Mouse (Mus musculus) megakaryocyte, adult 5-6 weeks (primary cell): ENCODE results near the gene Plekha1. TPM values are rescaled to one million over a fixed set of nuclear protein-coding genes. Genes with fewer than 3 reads are reported as not detected.

Experiments used
- ATAC-seq: 2 replicates; pipeline ENCODE4 v1.8.0; 2016; ENCODE audit warnings: mild to moderate bottlenecking, inconsistent platforms; ENCODE audit not compliant: poor library complexity, severe bottlenecking
- total RNA-seq, 2 experiments: library from RNA; stranded (forward) in 1 of 2; stranded (reverse) in 1 of 2; fragments of 153-499, 151-499 nt in 1 of 2; fragments of 221-1000, 200-1000 nt in 1 of 2; gene quantifications; 2 replicates each; pipeline versions ENCODE4 v1.2.3 to v1.2.4; 2015 to 2017

Gene Plekha1
- total RNA-seq, 2 experiments from 2014 or later = 38.9 to 57.7 TPM

GRCm38 (mm10) chr7:130914693-130915363 lies 49.3 kb downstream of the Plekha1 start:
- peak; percentile 66; the same call in 1 of the 2 replicates for ATAC-seq

DNA sequence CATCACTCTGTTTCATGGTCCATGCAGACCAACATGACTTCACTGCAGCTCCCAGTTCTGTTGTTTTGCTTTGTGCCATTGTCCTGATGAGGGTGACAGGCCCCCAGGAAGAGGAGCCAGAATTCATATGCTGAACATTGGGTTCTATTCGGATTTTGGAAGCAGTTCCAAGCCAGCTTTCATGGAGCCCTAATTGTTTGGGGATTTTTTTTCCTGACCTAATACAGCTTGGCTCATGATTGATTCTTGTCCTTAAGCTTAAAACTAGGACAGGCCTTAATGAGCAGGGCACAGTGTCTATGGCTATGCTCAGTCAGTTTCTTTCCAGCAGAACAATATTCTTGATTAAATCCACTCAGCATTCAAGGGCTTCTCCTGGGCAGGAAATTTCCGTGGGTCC lies 52.7 kb downstream of the Plekha1 start:
- no peak for ATAC-seq

DNA sequence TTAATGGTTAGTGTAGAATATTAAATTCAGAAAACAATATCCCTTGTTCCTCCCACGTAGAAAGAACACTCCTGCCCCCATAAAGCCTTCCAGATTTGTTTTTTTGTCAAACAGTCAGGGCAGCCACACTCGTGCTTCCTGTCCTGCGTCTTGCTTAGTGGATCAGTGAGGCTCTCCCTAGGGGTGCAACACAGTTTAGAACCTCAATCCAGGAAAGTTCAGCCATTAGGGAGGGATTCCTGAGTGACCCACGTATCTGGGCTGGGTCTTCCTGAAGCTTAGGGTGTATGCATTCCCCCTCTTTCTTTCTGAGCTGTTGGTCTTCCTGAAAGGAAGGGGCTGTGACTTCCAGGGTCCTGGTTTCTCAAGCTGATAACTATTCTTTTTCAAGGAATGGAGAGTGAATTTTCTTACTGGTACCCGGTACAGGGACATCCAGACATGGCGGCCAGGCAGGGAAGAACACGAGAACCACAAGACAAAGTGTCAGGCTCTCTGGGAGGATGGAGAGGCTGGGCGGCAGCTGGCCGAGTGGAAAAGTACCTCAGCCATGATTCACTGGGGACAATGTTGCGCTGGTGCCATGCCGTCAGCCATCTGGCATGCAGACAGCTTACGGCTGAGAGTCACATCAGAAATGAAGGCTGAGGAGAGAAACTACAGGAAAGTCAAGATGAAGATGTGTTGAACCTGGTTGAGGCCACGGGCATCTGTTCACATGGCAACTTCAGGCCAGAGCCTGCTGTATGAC lies 57.6 kb downstream of the Plekha1 start:
- no peak for ATAC-seq

DNA sequence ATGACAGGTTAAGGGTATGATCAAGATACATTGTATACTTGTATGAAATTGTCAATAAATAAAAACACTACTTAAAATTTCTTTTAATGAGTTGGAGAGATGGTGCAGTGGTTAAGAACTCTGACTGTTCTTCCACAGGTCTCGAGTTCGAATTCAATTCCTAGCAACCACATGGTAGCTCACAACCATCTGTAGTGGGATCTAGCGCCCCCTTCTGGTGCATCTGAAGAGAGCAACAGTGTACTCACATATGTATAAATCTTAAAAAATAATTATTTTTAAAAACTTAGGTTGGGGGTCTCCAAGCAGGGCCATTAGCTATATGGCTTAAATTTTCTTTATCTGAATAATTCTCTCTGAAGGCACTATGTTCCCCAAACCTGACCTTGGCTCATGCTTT lies 64.8 kb downstream of the Plekha1 start:
- no peak for ATAC-seq

- no peak for ATAC-seq
Observed at GRCm38 (mm10) chr7:130932921-130933320, 67.4 kb downstream of the Plekha1 start.

DNA sequence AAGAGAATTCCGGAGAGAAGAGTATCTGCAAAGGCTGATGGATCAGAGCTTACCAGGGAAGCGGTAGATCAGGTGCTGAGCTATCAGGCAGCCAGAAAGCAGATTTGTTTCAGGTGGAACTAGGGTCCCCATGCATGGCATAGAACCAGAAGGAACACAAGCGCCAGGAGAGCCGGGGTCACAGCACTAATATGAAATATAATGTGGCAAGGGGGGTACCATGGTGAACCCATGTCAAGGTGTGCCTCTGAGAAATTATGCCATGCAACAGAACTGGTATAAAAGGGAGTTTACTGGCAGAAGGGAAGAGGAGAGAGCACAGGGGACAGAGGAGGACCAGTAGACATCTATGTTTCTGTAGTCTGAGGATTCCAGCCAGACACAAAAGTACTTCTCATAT lies 69.1 kb downstream of the Plekha1 start:
- no peak for ATAC-seq

DNA sequence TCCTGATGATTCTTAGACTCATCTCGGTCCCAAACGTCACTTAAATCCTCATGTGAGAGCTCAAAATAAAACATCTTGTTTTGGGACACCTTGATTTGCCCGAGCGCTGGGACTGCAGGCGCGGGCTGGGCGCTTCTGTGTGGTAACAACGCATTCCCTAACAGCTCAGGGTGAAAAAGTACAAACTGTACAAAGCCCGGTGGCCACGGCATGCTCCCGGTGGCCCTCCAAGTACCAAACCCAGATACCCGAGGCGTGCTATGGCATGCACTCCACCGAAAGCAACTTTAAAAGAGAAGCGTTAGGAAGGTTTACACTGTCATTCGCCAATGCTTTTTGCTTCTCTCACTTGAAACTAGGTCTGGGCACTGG lies 69.9 kb downstream of the Plekha1 start:
- ATAC-seq = no peak

DNA sequence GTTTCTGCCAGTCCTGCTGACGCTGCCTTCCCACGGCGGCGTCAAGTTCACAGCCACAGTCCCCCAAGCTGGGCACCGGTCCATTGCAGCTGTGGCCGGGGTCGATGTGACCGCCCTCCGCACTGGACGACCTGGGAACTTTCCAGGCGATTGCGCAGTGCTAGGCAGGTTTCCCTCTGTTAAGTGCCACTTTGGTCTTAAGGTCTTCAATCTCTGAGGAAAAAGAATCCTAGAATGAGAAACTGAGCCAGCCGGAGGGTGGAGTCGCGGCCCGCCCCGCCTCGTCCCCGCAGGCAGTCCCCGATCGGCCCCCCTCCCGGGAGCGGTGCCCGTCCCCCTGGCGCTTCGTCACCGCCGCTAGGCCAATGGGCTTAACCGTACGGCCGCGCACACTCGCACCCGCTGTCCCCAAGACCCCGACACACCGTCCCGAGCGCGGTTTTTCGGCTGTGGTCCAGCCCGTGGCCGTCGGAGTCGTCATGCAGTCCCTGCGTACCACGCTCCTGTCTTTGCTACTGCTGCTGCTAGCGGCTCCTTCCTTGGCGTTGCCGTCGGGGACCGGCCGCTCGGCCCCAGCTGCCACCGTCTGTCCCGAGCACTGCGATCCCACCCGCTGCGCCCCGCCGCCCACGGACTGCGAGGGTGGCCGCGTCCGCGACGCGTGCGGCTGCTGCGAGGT lies 70.4 kb downstream of the Plekha1 start, which contains the start of gene Htra1:
Htra1 (plus strand) TSS at position 319 of the 679 bp plus-strand sequence.
- ATAC-seq = peak; percentile 42; the same call in 1 of the 2 replicates

DNA sequence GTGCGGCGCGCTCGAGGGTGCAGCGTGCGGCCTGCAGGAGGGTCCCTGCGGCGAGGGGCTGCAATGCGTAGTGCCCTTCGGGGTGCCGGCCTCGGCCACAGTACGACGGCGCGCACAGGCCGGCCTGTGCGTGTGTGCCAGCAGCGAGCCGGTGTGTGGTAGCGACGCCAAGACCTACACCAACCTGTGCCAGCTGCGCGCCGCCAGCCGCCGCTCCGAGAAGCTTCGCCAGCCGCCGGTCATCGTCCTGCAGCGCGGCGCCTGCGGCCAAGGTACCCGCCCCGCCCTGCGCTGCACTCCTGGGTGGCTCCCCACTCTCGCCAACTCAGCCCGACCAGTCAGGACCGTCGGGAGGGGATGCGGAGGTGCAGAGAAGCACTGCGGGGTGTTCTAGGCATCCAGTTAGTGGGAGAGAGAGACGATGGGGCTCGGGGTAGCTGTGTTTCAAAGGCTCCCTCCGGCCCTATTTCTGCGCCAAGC lies 71.0 kb downstream of the Plekha1 start:
- ATAC-seq = no peak

GRCm38 (mm10) chr7:130937266-130937841 lies 71.8 kb downstream of the Plekha1 start:
- no peak for ATAC-seq

- ATAC-seq = no peak
Observed at GRCm38 (mm10) chr7:130938005-130938404, 72.4 kb downstream of the Plekha1 start.

DNA sequence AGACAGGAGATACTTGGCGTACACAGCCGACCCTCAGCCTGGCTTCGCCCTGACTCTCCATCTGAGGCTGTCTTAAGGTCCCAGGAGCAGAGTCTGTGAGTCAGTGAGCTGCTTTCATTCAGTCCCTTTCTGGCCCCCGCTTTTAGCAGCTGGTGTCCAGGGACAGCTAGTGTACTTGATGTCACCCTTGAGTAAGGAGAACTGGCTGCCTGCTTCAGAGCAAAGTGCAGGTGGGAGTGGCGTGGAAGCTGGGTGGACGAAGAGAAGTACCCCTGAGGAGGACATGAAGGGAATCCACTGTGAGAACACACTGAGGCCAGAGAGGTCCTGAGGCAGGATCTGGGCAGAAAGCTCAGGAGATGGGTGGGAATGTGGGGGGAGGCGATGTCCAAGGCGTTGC lies 73.3 kb downstream of the Plekha1 start:
- ATAC-seq = no peak

DNA sequence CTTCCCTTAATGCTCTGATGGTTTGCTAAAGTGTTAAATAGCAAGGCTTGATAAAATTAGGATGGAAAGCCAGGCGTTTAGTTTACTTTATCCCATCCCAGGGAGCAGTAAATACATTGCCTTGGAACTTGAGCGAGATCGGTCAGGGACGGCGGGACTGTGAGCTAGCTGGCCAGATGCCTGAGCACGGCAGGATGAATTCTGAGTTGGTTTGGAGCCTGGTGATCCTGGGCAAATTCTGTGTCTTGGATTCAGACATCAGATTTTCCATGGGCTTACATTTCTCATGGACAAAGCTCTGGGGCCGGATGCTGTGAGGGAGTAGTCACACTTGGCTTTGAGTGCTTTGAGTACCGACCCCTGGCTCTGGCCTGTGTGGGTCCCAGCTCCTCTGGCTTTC lies 75.2 kb downstream of the Plekha1 start:
- ATAC-seq = no peak

GRCm38 (mm10) chr7:130943280-130943895 lies 77.8 kb downstream of the Plekha1 start:
- peak; percentile 87 for ATAC-seq

- ATAC-seq = no peak
Observed at GRCm38 (mm10) chr7:130944766-130945475, 79.4 kb downstream of the Plekha1 start.

GRCm38 (mm10) chr7:130945730-130946129 lies 80.2 kb downstream of the Plekha1 start:
- no peak for ATAC-seq

- ATAC-seq = no peak
Observed at GRCm38 (mm10) chr7:130946303-130946702, 80.7 kb downstream of the Plekha1 start.

- ATAC-seq = no peak
Observed at GRCm38 (mm10) chr7:130948563-130949208, 83.1 kb downstream of the Plekha1 start.

- ATAC-seq = no peak
Observed at GRCm38 (mm10) chr7:130949331-130949751, 83.8 kb downstream of the Plekha1 start.

GRCm38 (mm10) chr7:130950482-130950881 lies 84.9 kb downstream of the Plekha1 start:
- ATAC-seq = no peak
